ENCODE assay signal across 10 mouse cellular contexts in genomic region chr15:101371141-101371985, GRCm38 (mm10). TPM values are rescaled to one million over a fixed set of nuclear protein-coding genes. Genes with fewer than 3 reads are reported as not detected.
DNase-seq lines count a peak whose midpoint lies in the region; ATAC-seq and TF ChIP-seq lines count a peak whose summit lies in the region.
"Had no signal": no experiment of that assay in that cellular context is flagged by ENCODE, and none has a peak within 500 bp of the region (broad histone marks: within the 10 kb centered on the region; RNA-seq: fewer than 3 reads in every experiment).

No protein-coding gene starts in this region.

- no peak overlapping the region for H3K4me3 ChIP-seq in heart, adult 2 months
- no peak overlapping the region for H3K4me3 ChIP-seq in liver, postnatal 0 days (ENCODE audit: low read depth, low read length)
- H3K4me3 ChIP-seq in liver, embryonic 11.5 days (ENCODE audit: low read depth, low read length) = no peak overlapping the region

- H3K36me3 ChIP-seq in heart, adult 2 months (ENCODE audit: control insufficient read depth, insufficient read depth, low read length) = no peaks in the 10 kb centered on the region
- no peaks in the 10 kb centered on the region for H3K36me3 ChIP-seq in liver, postnatal 0 days (replicated peaks; ENCODE audit: insufficient read depth, low read length)
- no peaks in the 10 kb centered on the region for H3K36me3 ChIP-seq in liver, embryonic 11.5 days (ENCODE audit: control insufficient read depth, insufficient read depth, low read length)

- no peaks in the 10 kb centered on the region for H3K27me3 ChIP-seq in heart, adult 2 months (ENCODE audit: control insufficient read depth, insufficient read depth, low read length)
- H3K27me3 ChIP-seq in liver, postnatal 0 days (ENCODE audit: insufficient read depth, low read length) = peaks cover 5% of the 10 kb centered on the region
- no peaks in the 10 kb centered on the region for H3K27me3 ChIP-seq in liver, embryonic 11.5 days (replicated peaks; ENCODE audit: control insufficient read depth, insufficient read depth, low read length)

- no peak for DNase-seq in heart, adult 2 months
- no peak for DNase-seq in heart, postnatal 25 days (ENCODE audit: low spot score)
- DNase-seq in liver, postnatal 0 days = no peak
- no peak for DNase-seq in liver, embryonic 11.5 days (ENCODE audit: low spot score)
- peak; percentile 72 for DNase-seq in lung, postnatal 10 days
- DNase-seq in natural killer cell, adult 2 months (ENCODE audit: low spot score in 2 of 2) = no peak
- DNase-seq in thymus, postnatal 4 days = no peak
- DNase-seq in c-Kit-positive CD71-positive TER-119-positive erythroid progenitor cells, embryonic 14.5 days (ENCODE audit: low spot score) = no peak
- DNase-seq: layer of hippocampus, adult 9-11 months had no signal

- TF ChIP-seq EP300 in heart, adult 2 months (IDR thresholded peaks at IDR 0.05; ENCODE audit: insufficient read depth, low read depth, low read length) = no peak
- no peak for TF ChIP-seq EP300 in liver, postnatal 0 days (IDR thresholded peaks at IDR 0.05; ENCODE audit: low read depth)

- no peaks in the 10 kb centered on the region for H3K9me3 ChIP-seq in liver, postnatal 0 days (ENCODE audit: low read length)
- no peaks in the 10 kb centered on the region for H3K9me3 ChIP-seq in liver, embryonic 11.5 days (ENCODE audit: control insufficient read depth, low read length)

- no peak overlapping the region for H3K9ac ChIP-seq in heart, adult 2 months (ENCODE audit: low read depth, low read length)
- H3K9ac ChIP-seq in liver, postnatal 0 days (replicated peaks) = no peak overlapping the region
- no peak overlapping the region for H3K9ac ChIP-seq in liver, embryonic 11.5 days (ENCODE audit: low read depth, low read length)

- intact Hi-C loops in heart, adult 2 months (cut with DNase I) = no loop called here
- intact Hi-C loops in heart, postnatal 25 days (cut with DNase I) = no loop called here

- no peaks in the 10 kb centered on the region for H3K79me2 ChIP-seq in heart, adult 2 months (replicated peaks; ENCODE audit: control insufficient read depth, insufficient read depth, low read length)

- H3K4me2 ChIP-seq in liver, postnatal 0 days (ENCODE audit: low read depth, low read length) = no peak overlapping the region
- H3K4me2 ChIP-seq in liver, embryonic 11.5 days = no peak overlapping the region

- TF ChIP-seq POLR2A in heart, adult 2 months (IDR thresholded peaks at IDR 0.05; ENCODE audit: insufficient read depth, low read depth, low read length) = no peak

- peaks cover 29% of the 10 kb centered on the region for H3K4me1 ChIP-seq in heart, adult 2 months (ENCODE audit: control insufficient read depth, insufficient read depth, low read length)
- H3K4me1 ChIP-seq in liver, postnatal 0 days (ENCODE audit: insufficient read depth) = peaks cover 20% of the 10 kb centered on the region
- 0 out of 2 replicates have a peak, but pooled peaks cover 5% of the 10 kb centered on the region for H3K4me1 ChIP-seq in liver, embryonic 11.5 days (replicated peaks; ENCODE audit: control insufficient read depth, insufficient read depth, low read length)

- no peak for ATAC-seq in liver, postnatal 0 days
- ATAC-seq in liver, embryonic 11.5 days (replicated peaks; ENCODE audit: low FRiP score) = no peak
- ATAC-seq: midbrain, embryonic 16.5 days had no signal

- 72% methylated on average over 15 of the region's 15 CpGs for WGBS in heart, adult 2 months
- 69% methylated on average over 15 of the region's 15 CpGs for WGBS in liver, postnatal 0 days (ENCODE audit: insufficient replicate concordance)
- 71% methylated on average over 15 of the region's 15 CpGs for WGBS in liver, embryonic 11.5 days

- peak overlapping the region; percentile 68 for H3K27ac ChIP-seq in heart, adult 2 months
- H3K27ac ChIP-seq in liver, postnatal 0 days (ENCODE audit: low read depth) = peak overlapping the region; percentile 60
- no peak overlapping the region for H3K27ac ChIP-seq in liver, embryonic 11.5 days (ENCODE audit: low read depth, low read length)

- no peak for TF ChIP-seq CTCF in heart, adult 2 months (IDR thresholded peaks at IDR 0.05)
- TF ChIP-seq CTCF in liver, postnatal 0 days (IDR thresholded peaks at IDR 0.05; ENCODE audit: low read depth) = no peak

RNA-seq across cellular contexts. Expression of gene Krt80, which starts 1.4 kb away (rescaled TPM):
- 1 to 10 TPM; 2.2 to 2.8 TPM for total RNA-seq in heart, adult 2 months (2021)
- 2.0 and 3.2 TPM in 2 replicates for polyA plus RNA-seq in heart, adult 2 months (2012; rRNA removed)
- total RNA-seq in heart, postnatal 25 days (2021) = 1 to 10 TPM; 2.0 to 2.2 TPM
- polyA plus RNA-seq in liver, postnatal 0 days (2015; fragmentation: Nextera tagmentation; extraction: Ambion mirVana) = 0.31 and 0.38 TPM in 2 replicates
- polyA plus RNA-seq in liver, embryonic 11.5 days (2014; fragmentation: Nextera tagmentation; extraction: Ambion mirVana) = 0.23 TPM in 1 of 2 replicates, not detected in the other

RNA-seq across cellular contexts. Expression of gene Krt7, which starts 39.5 kb away (rescaled TPM):
- total RNA-seq in heart, adult 2 months (2021) = 1 to 10 TPM; 2.5 to 3.1 TPM
- 2.6 and 3.3 TPM in 2 replicates for polyA plus RNA-seq in heart, adult 2 months (2012; rRNA removed)
- total RNA-seq in heart, postnatal 25 days (2021) = 1 to 10 TPM; 4.2 to 5.9 TPM
- 2.3 and 2.4 TPM in 2 replicates for polyA plus RNA-seq in liver, postnatal 0 days (2015; fragmentation: Nextera tagmentation; extraction: Ambion mirVana)
- 13.3 and 13.9 TPM in 2 replicates for polyA plus RNA-seq in liver, embryonic 11.5 days (2014; fragmentation: Nextera tagmentation; extraction: Ambion mirVana)
